Mouse (Mus musculus): ENCODE measurements around the gene Wdr4. TPM values are rescaled to one million over a fixed set of nuclear protein-coding genes. Genes with fewer than 3 reads are reported as not detected.

The Wdr4 gene
- polyA plus RNA-seq, 1 experiment from 2014 or later = 57.8 TPM

Small RNA genes within 50 kb of the gene (microRNA-seq; reads per million reads assigned to microRNA genes)
- not detected for gene Gm24970

Other genes with a start within 250 kb of the Wdr4 start
- 2.0 and 2.3 TPM in 2 replicates for gene Rsph1, start 242.6 kb downstream of the Wdr4 start, polyA plus RNA-seq (2015; fragmentation: Nextera tagmentation; extraction: Ambion mirVana)
- 2.8 and 3.0 TPM in 2 replicates for gene Slc37a1, start 233.2 kb downstream of the Wdr4 start, polyA plus RNA-seq (2015; fragmentation: Nextera tagmentation; extraction: Ambion mirVana)
- 34.9 and 36.5 TPM in 2 replicates for gene Pde9a, start 133.8 kb downstream of the Wdr4 start, polyA plus RNA-seq (2015; fragmentation: Nextera tagmentation; extraction: Ambion mirVana)
- gene Ndufv3, start 135 bp upstream of the Wdr4 start, polyA plus RNA-seq (2015; fragmentation: Nextera tagmentation; extraction: Ambion mirVana) = 262 and 271 TPM in 2 replicates
- 38.2 and 44.5 TPM in 2 replicates for gene Pknox1, start 44.8 kb upstream of the Wdr4 start, polyA plus RNA-seq (2015; fragmentation: Nextera tagmentation; extraction: Ambion mirVana)
- 3.8 and 5.0 TPM in 2 replicates for gene Cbs, start 117.3 kb upstream of the Wdr4 start, polyA plus RNA-seq (2015; fragmentation: Nextera tagmentation; extraction: Ambion mirVana)
- gene U2af1, start 138.9 kb upstream of the Wdr4 start, polyA plus RNA-seq (2015; fragmentation: Nextera tagmentation; extraction: Ambion mirVana) = 262 and 338 TPM in 2 replicates
- gene Cryaa, start 157.8 kb upstream of the Wdr4 start, polyA plus RNA-seq (2015; fragmentation: Nextera tagmentation; extraction: Ambion mirVana) = not detected in 2 replicates

Data from kidney, embryonic 16.5 days (tissue).